Mouse (Mus musculus) olfactory bulb, adult 2 months (tissue): ENCODE data around the gene Olfr47.
"Not testable (repeated sequence)": the region's sequence is repeated elsewhere in the genome, so short reads cannot be mapped to it uniquely, and the experiment has no call there.

Experiments used
- CTCF ChIP-seq: fragments of 200-500 bp; IDR thresholded peaks from 2 replicates; pipeline ENCODE4 v1.5.1; 2012; ENCODE audit warnings: low read depth, mild to moderate bottlenecking, low read length, moderate library complexity; ENCODE audit not compliant: insufficient read depth
- POLR2A ChIP-seq: fragments of 200-500 bp; IDR thresholded peaks from 2 replicates; pipeline ENCODE4 v1.6.1; 2012; ENCODE audit warnings: mild to moderate bottlenecking, low read depth, low read length, moderate library complexity; ENCODE audit not compliant: insufficient read depth

GRCm38 (mm10) chr6:43212873-43213272, 18.5 kb upstream of the Olfr47 start, which contains the start of gene Olfr434:
- not testable (repeated sequence) for TF ChIP-seq CTCF, POLR2A
